Mouse (Mus musculus) liver, postnatal 0 days (tissue): ENCODE results near the gene Tnfaip8l2.

Source experiments
- CTCF ChIP-seq: sonication (generic); IDR thresholded peaks from 2 replicates; pipeline ENCODE4 v1.5.1; 2016; ENCODE audit warnings: antibody characterized with exemption, low read depth
- EP300 ChIP-seq: IDR thresholded peaks from 2 replicates; pipeline ENCODE4 v1.6.1; 2016; ENCODE audit warnings: antibody characterized with exemption, low read depth, mild to moderate bottlenecking

GRCm38 (mm10) chr3:95130081-95130480 is 12.1 kb downstream of the Tnfaip8l2 start:
- TF ChIP-seq CTCF (no peak), EP300 (no peak)
